Mouse (Mus musculus) MEL (cell line): Measurements from ENCODE around the gene Ddx58. TPM values are rescaled to one million over a fixed set of nuclear protein-coding genes. Genes with fewer than 3 reads are reported as not detected.

Source experiments
- DNase-seq: peaks from one replicate; pipeline ENCODE4 v3.0.0; 2011; ENCODE audit warnings: low read depth, low spot score
- H3K27ac ChIP-seq: 2 replicates; pipeline ENCODE4 v1.5.1; 2012; ENCODE audit warnings: low read depth, mild to moderate bottlenecking, control low read depth, low read length, moderate library complexity; ENCODE audit not compliant: control insufficient read depth
- H3K27me3 ChIP-seq, 2 experiments: fragments of 150-350 bp in 1 of 2; sonication (generic) in 1 of 2; 2 replicates each; pipeline ENCODE4 v1.6.1; 2012; ENCODE audit warnings: low read length in 2 of 2, mild to moderate bottlenecking in 2 of 2, improper control_type of control experiment in 1 of 2, moderate library complexity in 1 of 2; ENCODE audit not compliant: insufficient read depth in 2 of 2, control insufficient read depth in 1 of 2
- H3K36me3 ChIP-seq, 2 experiments: 2 replicates each; pipeline ENCODE4 v1.6.1; 2012 to 2014; ENCODE audit warnings: low read length in 2 of 2, improper control_type of control experiment in 1 of 2, inconsistent platforms in 1 of 2, mild to moderate bottlenecking in 1 of 2; ENCODE audit not compliant: insufficient read depth in 2 of 2, control insufficient read depth in 1 of 2
- H3K4me1 ChIP-seq, 2 experiments: fragments of 150-350 bp in 1 of 2; sonication (generic) in 1 of 2; 2 replicates each; pipeline ENCODE4 v1.6.1; 2012; ENCODE audit warnings: low read length in 2 of 2, improper control_type of control experiment in 1 of 2, mild to moderate bottlenecking in 1 of 2; ENCODE audit not compliant: insufficient read depth in 2 of 2, control insufficient read depth in 1 of 2
- H3K4me3 ChIP-seq, 2 experiments: fragments of 150-350 bp in 1 of 2; sonication (generic) in 1 of 2; 2 replicates each; pipeline ENCODE4 v1.5.1; 2012; ENCODE audit warnings: low read depth in 2 of 2, low read length in 2 of 2, mild to moderate bottlenecking in 2 of 2, moderate library complexity in 2 of 2, control low read depth in 1 of 2, improper control_type of control experiment in 1 of 2; ENCODE audit not compliant: control insufficient read depth in 1 of 2, insufficient read depth in 1 of 2
- H3K79me2 ChIP-seq: 2 replicates; pipeline ENCODE4 v1.6.1; 2012; ENCODE audit warnings: mild to moderate bottlenecking, low read length, moderate library complexity; ENCODE audit not compliant: control insufficient read depth, poor library complexity, insufficient read depth
- H3K9ac ChIP-seq: 2 replicates; pipeline ENCODE4 v1.6.1; 2012; ENCODE audit warnings: low read depth, mild to moderate bottlenecking, control low read depth, low read length, moderate library complexity; ENCODE audit not compliant: control insufficient read depth, poor library complexity, severe bottlenecking
- H3K9me3 ChIP-seq: fragments of 150-350 bp; sonication (generic); replicated peaks from 2 replicates; pipeline ENCODE4 v1.6.1; 2012; ENCODE audit warnings: mild to moderate bottlenecking, low read length, improper control_type of control experiment, moderate library complexity; ENCODE audit not compliant: insufficient read depth
- BHLHE40 ChIP-seq: IDR thresholded peaks from 2 replicates; pipeline ENCODE4 v1.6.1; 2012; ENCODE audit warnings: low read depth, mild to moderate bottlenecking, inconsistent platforms, low read length, improper control_type of control experiment, borderline replicate concordance
- ELF1 ChIP-seq: IDR thresholded peaks from 2 replicates; pipeline ENCODE4 v1.6.1; 2014; ENCODE audit warnings: low read depth, mild to moderate bottlenecking, inconsistent platforms, low read length, improper control_type of control experiment, moderate library complexity
- EP300 ChIP-seq, 2 experiments: IDR thresholded peaks; 2 replicates each; pipeline ENCODE4 v1.6.1; 2011; ENCODE audit warnings: improper control_type of control experiment in 2 of 2, low read length in 2 of 2, low read depth in 1 of 2, mild to moderate bottlenecking in 1 of 2
- ETS1 ChIP-seq: IDR thresholded peaks from 2 replicates; pipeline ENCODE4 v1.6.1; 2012; ENCODE audit warnings: low read depth, mild to moderate bottlenecking, inconsistent platforms, low read length, improper control_type of control experiment, moderate library complexity
- GABPA ChIP-seq: IDR thresholded peaks from 2 replicates; pipeline ENCODE4 v1.6.1; 2012; ENCODE audit warnings: low read depth, mild to moderate bottlenecking, inconsistent platforms, low read length, improper control_type of control experiment, moderate library complexity
- HCFC1 ChIP-seq: IDR thresholded peaks from 2 replicates; pipeline ENCODE4 v1.6.1; 2012; ENCODE audit warnings: low read depth, mild to moderate bottlenecking, inconsistent platforms, low read length, improper control_type of control experiment, moderate library complexity
- JUND ChIP-seq: IDR thresholded peaks from 2 replicates; pipeline ENCODE4 v1.6.1; 2011; ENCODE audit warnings: low read depth, mild to moderate bottlenecking, improper control_type of control experiment, low read length
- KAT2A ChIP-seq: conservative IDR thresholded peaks from 2 replicates; pipeline ENCODE4 v1.6.1; 2012; ENCODE audit warnings: low read depth, low read length, improper control_type of control experiment, inconsistent platforms
- MAFK ChIP-seq: IDR thresholded peaks from 2 replicates; pipeline ENCODE4 v1.6.1; 2011; ENCODE audit warnings: low read depth, mild to moderate bottlenecking, low read length, improper control_type of control experiment, borderline replicate concordance
- MAX ChIP-seq: IDR thresholded peaks from 2 replicates; pipeline ENCODE4 v1.6.1; 2011; ENCODE audit warnings: low read length, improper control_type of control experiment
- MAZ ChIP-seq: IDR thresholded peaks from 2 replicates; pipeline ENCODE4 v1.6.1; 2012; ENCODE audit warnings: low read depth, mild to moderate bottlenecking, inconsistent platforms, low read length, improper control_type of control experiment
- MXI1 ChIP-seq: IDR thresholded peaks from 2 replicates; pipeline ENCODE4 v1.6.1; 2011; ENCODE audit warnings: mild to moderate bottlenecking, low read depth, low read length, improper control_type of control experiment
- MYB ChIP-seq: IDR thresholded peaks from 2 replicates; pipeline ENCODE4 v1.6.1; 2011; ENCODE audit warnings: mild to moderate bottlenecking, low read depth, low read length, improper control_type of control experiment
- MYC ChIP-seq: IDR thresholded peaks from 2 replicates; pipeline ENCODE4 v1.6.1; 2011; ENCODE audit warnings: low read depth, mild to moderate bottlenecking, low read length, improper control_type of control experiment, moderate library complexity
- NELFE ChIP-seq: IDR thresholded peaks from 2 replicates; pipeline ENCODE4 v1.6.1; 2011; ENCODE audit warnings: low read depth, low read length, improper control_type of control experiment
- NRF1 ChIP-seq: IDR thresholded peaks from 2 replicates; pipeline ENCODE4 v1.6.1; 2014; ENCODE audit warnings: low read depth, mild to moderate bottlenecking, inconsistent platforms, low read length, improper control_type of control experiment, moderate library complexity; ENCODE audit not compliant: poor library complexity, insufficient read depth, severe bottlenecking
- POLR2A ChIP-seq, 2 experiments: IDR thresholded peaks; 2 replicates each; pipeline ENCODE4 v1.6.1; 2011 to 2012; ENCODE audit warnings: low read length in 2 of 2, mild to moderate bottlenecking in 2 of 2, control low read depth in 1 of 2, improper control_type of control experiment in 1 of 2, low read depth in 1 of 2, moderate library complexity in 1 of 2; ENCODE audit not compliant: control insufficient read depth in 1 of 2, insufficient read depth in 1 of 2, poor library complexity in 1 of 2
- POLR2AphosphoS5 ChIP-seq: IDR thresholded peaks from 2 replicates; pipeline ENCODE4 v1.6.1; 2012; ENCODE audit warnings: low read depth, borderline replicate concordance, mild to moderate bottlenecking, inconsistent platforms, low read length, moderate library complexity, mixed read lengths
- RCOR1 ChIP-seq: IDR thresholded peaks from 2 replicates; pipeline ENCODE4 v1.6.1; 2012; ENCODE audit warnings: low read depth, mild to moderate bottlenecking, inconsistent platforms, low read length, improper control_type of control experiment
- SIN3A ChIP-seq: IDR thresholded peaks from 2 replicates; pipeline ENCODE4 v1.6.1; 2012; ENCODE audit warnings: low read length, improper control_type of control experiment, inconsistent platforms
- SMC3 ChIP-seq: IDR thresholded peaks from 2 replicates; pipeline ENCODE4 v1.6.1; 2011; ENCODE audit warnings: low read depth, low read length, improper control_type of control experiment
- TAL1 ChIP-seq: IDR thresholded peaks from 2 replicates; pipeline ENCODE4 v1.6.1; 2012; ENCODE audit warnings: mild to moderate bottlenecking, inconsistent platforms, low read length, moderate library complexity, mixed read lengths
- TBP ChIP-seq: IDR thresholded peaks from 2 replicates; pipeline ENCODE4 v1.8.0; 2011; ENCODE audit warnings: low read depth, low read length, improper control_type of control experiment
- TCF12 ChIP-seq: IDR thresholded peaks from 2 replicates; pipeline ENCODE4 v1.6.1; 2014; ENCODE audit warnings: low read depth, mild to moderate bottlenecking, inconsistent platforms, low read length, improper control_type of control experiment, moderate library complexity
- UBTF ChIP-seq: IDR thresholded peaks from 2 replicates; pipeline ENCODE4 v1.6.1; 2012; ENCODE audit warnings: low read depth, mild to moderate bottlenecking, inconsistent platforms, low read length, improper control_type of control experiment, moderate library complexity, borderline replicate concordance; ENCODE audit not compliant: insufficient read depth
- USF1 ChIP-seq: IDR thresholded peaks from 2 replicates; pipeline ENCODE4 v1.6.1; 2014; ENCODE audit warnings: low read depth, mild to moderate bottlenecking, inconsistent platforms, low read length, improper control_type of control experiment, moderate library complexity
- ZKSCAN1 ChIP-seq: IDR thresholded peaks from 2 replicates; pipeline ENCODE4 v1.6.1; 2012; ENCODE audit warnings: low read depth, mild to moderate bottlenecking, inconsistent platforms, low read length, improper control_type of control experiment, moderate library complexity
- ZNF384 ChIP-seq: IDR thresholded peaks from 2 replicates; pipeline ENCODE4 v1.6.1; 2012; ENCODE audit warnings: low read depth, mild to moderate bottlenecking, inconsistent platforms, low read length, improper control_type of control experiment
- polyA plus RNA-seq, 2 experiments: library from polyadenylated mRNA; stranded (reverse) in 1 of 2; unstranded in 1 of 2; fragments of >175 nt in 1 of 2; fragments of >200 nt in 1 of 2; gene quantifications; 2 replicates each; pipeline versions ENCODE4 v1.2.1 to v1.2.4; 2012; ENCODE audit warnings: low replicate concordance in 2 of 2, low read depth in 1 of 2; ENCODE audit not compliant: insufficient read length in 2 of 2, insufficient read depth in 1 of 2, missing spikeins in 1 of 2
- total RNA-seq: library from RNA; depleted of rRNA; stranded (reverse); fragments of 300-350 nt; gene quantifications from 2 replicates; pipeline ENCODE4 v1.2.3, GENCODE M21; 2012

Ddx58 gene
- total and polyA plus RNA-seq, 3 experiments: 0.58 to 1.0 TPM; not detected in 1

GRCm38 (mm10) chr4:40268204-40268813 is 28.7 kb upstream of the Ddx58 start (continued):
- TF ChIP-seq GABPA: no peak
- peak; percentile 46 for TF ChIP-seq ETS1
- TF ChIP-seq JUND: no peak
- TF ChIP-seq TBP: peak; percentile 68; the same call in 1 of the 2 replicates
- no peak for TF ChIP-seq MAFK
- TF ChIP-seq TAL1: no peak
- TF ChIP-seq SIN3A: peak; percentile 66
- TF ChIP-seq POLR2AphosphoS5: no peak
- peak; percentile 81; the same call in 1 of the 2 replicates for TF ChIP-seq MAZ
- TF ChIP-seq MYB: no peak
- peak; percentile 72; the same call in 1 of the 2 replicates for TF ChIP-seq HCFC1
- peak; percentile 37; the same call in 1 of the 2 replicates for TF ChIP-seq TCF12
- 0 out of 2 replicates have a peak, but pooled peaks have one; percentile 19 for TF ChIP-seq ELF1
- TF ChIP-seq MAX: no peak
- no peak for TF ChIP-seq ZKSCAN1
- peak; percentile 44; the same call in 1 of the 2 replicates for TF ChIP-seq BHLHE40
- TF ChIP-seq USF1: peak; percentile 37
- TF ChIP-seq KAT2A: no peak
- TF ChIP-seq NRF1: peak; percentile 84
- TF ChIP-seq SMC3: no peak
- TF ChIP-seq POLR2A (IDR thresholded peaks at IDR 0.05; ENCODE audit: control insufficient read depth in 1 of 2, insufficient read depth in 1 of 2, low read depth in 1 of 2, low read length in 2 of 2, poor library complexity in 1 of 2): peak; percentile 45 to 56; a peak in 2 of 4 replicates

GRCm38 (mm10) chr4:40267681-40268080 is 28.1 kb upstream of the Ddx58 start:
- Histone ChIP-seq H3K27me3 (no peaks in the 10 kb centered on the region), H3K9ac (peak overlapping the region; percentile 95), H3K9me3 (no peaks in the 10 kb centered on the region), H3K4me3 (peak overlapping the region; percentile 53 to 83), H3K4me1 (peaks cover 0 to 15% of the 10 kb centered on the region in 2 experiments; a peak in 2 of 4 replicates), H3K79me2 (peaks cover 50% of the 10 kb centered on the region), H3K36me3 (peaks cover 17 to 19% of the 10 kb centered on the region in 2 experiments)
- peak; percentile 23 for DNase-seq
- no peak for TF ChIP-seq UBTF
- no peak for TF ChIP-seq TBP
- no peak for TF ChIP-seq MYC
- no peak for TF ChIP-seq ETS1
- no peak for TF ChIP-seq NELFE
- TF ChIP-seq EP300 (IDR thresholded peaks at IDR 0.05; ENCODE audit: low read depth in 1 of 2, low read length in 2 of 2): no peak
- TF ChIP-seq RCOR1: no peak
- TF ChIP-seq BHLHE40: no peak
- TF ChIP-seq ZNF384: no peak
- TF ChIP-seq MYB: no peak
- TF ChIP-seq JUND: no peak
- TF ChIP-seq HCFC1: no peak
- no peak for TF ChIP-seq POLR2AphosphoS5
- TF ChIP-seq NRF1: no peak
- TF ChIP-seq MXI1: no peak
- TF ChIP-seq SMC3: no peak
- no peak for TF ChIP-seq MAZ
- TF ChIP-seq KAT2A: no peak
- no peak for TF ChIP-seq POLR2A (IDR thresholded peaks at IDR 0.05; ENCODE audit: control insufficient read depth in 1 of 2, insufficient read depth in 1 of 2, low read depth in 1 of 2, low read length in 2 of 2, poor library complexity in 1 of 2)
- no peak for TF ChIP-seq TCF12
- TF ChIP-seq, all 39 proteins: peak for 0
- no peak overlapping the region for H3K27ac ChIP-seq
